Mouse (Mus musculus): ENCODE measurements around the gene Top3a. TPM values are rescaled to one million over a fixed set of nuclear protein-coding genes. Genes with fewer than 3 reads are reported as not detected.

The Top3a gene
- total and polyA plus RNA-seq, 3 experiments: 6.1 to 10.7 (median 6.7) TPM

- DNase-seq: no peak
Measured at GRCm38 (mm10) chr11:60712040-60712439, 65.1 kb downstream of the Top3a start.

GRCm38 (mm10) chr11:60711218-60711617, 65.9 kb downstream of the Top3a start:
- DNase-seq: peak; percentile 1

- peak; percentile 1 for DNase-seq
Measured at GRCm38 (mm10) chr11:60709481-60710465, 67.4 kb downstream of the Top3a start.

- peak; percentile 1 for DNase-seq
Measured at GRCm38 (mm10) chr11:60708631-60709030, 68.5 kb downstream of the Top3a start.

GRCm38 (mm10) chr11:60707672-60708071, 69.5 kb downstream of the Top3a start:
- peak; percentile 96 for DNase-seq

GRCm38 (mm10) chr11:60706696-60707480, 70.3 kb downstream of the Top3a start:
- no peak for DNase-seq

GRCm38 (mm10) chr11:60706076-60706475, 71.1 kb downstream of the Top3a start:
- DNase-seq: peak; percentile 2

GRCm38 (mm10) chr11:60705255-60705654, 71.9 kb downstream of the Top3a start:
- peak; percentile 2 for DNase-seq

GRCm38 (mm10) chr11:60704023-60704880, 72.9 kb downstream of the Top3a start:
- DNase-seq: peak; percentile 2

GRCm38 (mm10) chr11:60703131-60703530, 74.0 kb downstream of the Top3a start:
- peak; percentile 79 for DNase-seq

- DNase-seq: peak; percentile 2
Measured at GRCm38 (mm10) chr11:60701611-60702010, 75.6 kb downstream of the Top3a start.

GRCm38 (mm10) chr11:60700320-60701185, 76.6 kb downstream of the Top3a start:
- peak; percentile 1 for DNase-seq

- peak; percentile 92 for DNase-seq
Measured at GRCm38 (mm10) chr11:60699524-60700075, 77.6 kb downstream of the Top3a start, which contains the start of gene Llgl1. Gene Llgl1, plus strand, starts transcription at chr11:60699723.

GRCm38 (mm10) chr11:60698806-60699523, 78.2 kb downstream of the Top3a start:
- peak; percentile 80 for DNase-seq

- DNase-seq: no peak
Measured at GRCm38 (mm10) chr11:60697561-60697960, 79.6 kb downstream of the Top3a start.

- DNase-seq: no peak
Measured at GRCm38 (mm10) chr11:60696165-60696564, 81.0 kb downstream of the Top3a start.
